Mouse (Mus musculus): Measurements from ENCODE around the gene Ninj2. TPM values are rescaled to one million over a fixed set of nuclear protein-coding genes. Genes with fewer than 3 reads are reported as not detected.

Gene Ninj2
- polyA plus RNA-seq, 1 experiment from 2014 or later: 0.16 TPM

DNA sequence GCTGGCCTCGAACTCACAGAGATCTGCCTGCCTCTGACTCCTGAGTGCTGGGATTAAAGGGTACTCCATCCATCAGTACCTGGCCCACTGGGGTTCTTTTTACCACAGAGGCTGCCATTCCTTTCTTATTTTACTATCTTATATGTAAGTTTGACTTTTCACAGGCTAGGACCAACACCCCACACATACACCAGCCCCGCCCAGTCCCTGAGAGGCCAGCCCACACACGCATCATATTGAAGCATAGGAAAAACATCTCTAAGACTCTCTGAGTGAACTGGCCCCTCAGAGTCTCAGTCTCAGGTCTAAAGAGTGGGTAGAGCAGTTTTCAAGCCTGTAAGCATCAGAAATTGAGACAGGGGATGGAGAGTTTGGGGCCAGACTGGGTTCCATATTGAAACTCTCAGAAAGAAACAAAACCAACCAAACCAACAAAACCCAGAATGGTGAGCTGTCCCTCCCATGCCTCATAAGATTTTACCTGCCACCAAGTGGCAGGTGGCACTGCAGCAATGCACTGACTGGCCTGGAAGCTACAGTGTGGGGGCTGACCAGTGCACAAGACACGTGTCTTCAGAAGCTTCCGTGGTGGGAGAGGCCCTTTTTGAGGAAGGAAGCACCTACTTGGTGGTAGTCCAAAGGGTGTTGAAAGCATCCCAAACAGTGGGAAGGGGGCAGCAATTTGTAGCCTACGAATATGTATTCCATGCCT lies 86.0 kb downstream of the Ninj2 start:
- WGBS: 86% methylated on average over 6 of the region's 6 CpGs
- no peak for ATAC-seq
- Histone ChIP-seq H3K9ac (ENCODE audit: low read depth, low read length) (no peak overlapping the region), H3K4me3 (ENCODE audit: low read length) (no peak overlapping the region), H3K9me3 (ENCODE audit: control insufficient read depth, low read length) (no peaks in the 10 kb centered on the region), H3K4me1 (ENCODE audit: control insufficient read depth, insufficient read depth, low read length) (peaks cover 7% of the 10 kb centered on the region; the same call in 1 of the 2 replicates), H3K36me3 (ENCODE audit: control insufficient read depth, insufficient read depth, low read length) (no peaks in the 10 kb centered on the region), H3K4me2 (ENCODE audit: low read depth, low read length) (no peak overlapping the region), H3K27ac (ENCODE audit: low read length) (no peak overlapping the region), H3K27me3 (replicated peaks; ENCODE audit: control insufficient read depth, insufficient read depth, low read length) (no peaks in the 10 kb centered on the region)

DNA sequence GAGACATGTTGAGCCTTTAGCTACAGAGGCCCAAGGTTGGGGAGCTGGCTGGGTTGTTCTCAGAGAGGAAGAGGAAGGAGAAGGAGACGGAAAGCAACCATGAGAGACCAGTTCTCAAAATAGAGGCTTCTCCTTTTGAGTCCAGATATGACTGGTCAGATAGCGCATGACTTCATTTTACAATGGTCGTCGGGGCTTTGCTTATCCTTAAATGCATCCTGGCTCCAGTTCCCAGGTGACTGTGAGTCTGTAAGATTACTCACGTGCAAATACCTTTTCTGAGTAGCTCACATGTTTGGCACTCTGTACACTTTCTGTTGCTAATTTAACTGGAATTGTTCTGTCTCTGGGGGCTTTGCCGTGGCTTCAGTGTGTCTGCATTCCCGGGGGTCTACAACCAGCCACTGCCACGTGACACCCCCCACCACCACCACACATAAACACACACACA lies 86.6 kb downstream of the Ninj2 start:
- H3K9me3 ChIP-seq (ENCODE audit: control insufficient read depth, low read length): no peaks in the 10 kb centered on the region
- no peak overlapping the region for H3K4me3 ChIP-seq (ENCODE audit: low read length)
- H3K27me3 ChIP-seq (replicated peaks; ENCODE audit: control insufficient read depth, insufficient read depth, low read length): no peaks in the 10 kb centered on the region
- no peaks in the 10 kb centered on the region for H3K36me3 ChIP-seq (ENCODE audit: control insufficient read depth, insufficient read depth, low read length)
- ATAC-seq: no peak
- no peak overlapping the region for H3K9ac ChIP-seq (ENCODE audit: low read depth, low read length)
- peaks cover 1% of the 10 kb centered on the region; the same call in 1 of the 2 replicates for H3K4me1 ChIP-seq (ENCODE audit: control insufficient read depth, insufficient read depth, low read length)
- no peak overlapping the region for H3K27ac ChIP-seq (ENCODE audit: low read length)
- 70% methylated on average over 8 of the region's 8 CpGs for WGBS
- H3K4me2 ChIP-seq (ENCODE audit: low read depth, low read length): no peak overlapping the region

DNA sequence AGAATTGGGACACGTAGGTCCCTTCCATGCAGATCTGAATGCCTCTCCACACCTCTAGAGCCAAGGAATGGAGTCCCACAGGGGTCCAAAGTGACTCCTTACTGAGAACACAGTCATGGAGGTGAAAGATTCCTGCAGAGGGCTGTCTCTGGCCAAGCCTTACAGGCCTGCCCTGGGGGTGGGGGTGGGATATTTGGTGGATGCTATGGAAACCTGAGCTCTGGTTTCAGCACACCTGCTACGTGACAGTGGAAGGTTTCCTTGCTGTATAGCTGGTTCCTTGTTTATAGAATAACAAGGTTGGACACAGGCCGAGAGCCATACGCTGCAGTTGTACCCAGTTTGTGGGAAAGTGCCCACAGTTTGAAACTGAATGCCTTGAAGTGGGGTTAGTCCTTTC lies 87.3 kb downstream of the Ninj2 start:
- no peak overlapping the region for H3K27ac ChIP-seq (ENCODE audit: low read length)
- no peak overlapping the region for H3K4me2 ChIP-seq (ENCODE audit: low read depth, low read length)
- no peaks in the 10 kb centered on the region for H3K4me1 ChIP-seq (ENCODE audit: control insufficient read depth, insufficient read depth, low read length)
- H3K27me3 ChIP-seq (replicated peaks; ENCODE audit: control insufficient read depth, insufficient read depth, low read length): no peaks in the 10 kb centered on the region
- ATAC-seq: no peak
- no peaks in the 10 kb centered on the region for H3K9me3 ChIP-seq (ENCODE audit: control insufficient read depth, low read length)
- WGBS: 78% methylated on average over 4 of the region's 4 CpGs
- H3K4me3 ChIP-seq (ENCODE audit: low read length): no peak overlapping the region
- no peaks in the 10 kb centered on the region for H3K36me3 ChIP-seq (ENCODE audit: control insufficient read depth, insufficient read depth, low read length)
- H3K9ac ChIP-seq (ENCODE audit: low read depth, low read length): no peak overlapping the region

DNA sequence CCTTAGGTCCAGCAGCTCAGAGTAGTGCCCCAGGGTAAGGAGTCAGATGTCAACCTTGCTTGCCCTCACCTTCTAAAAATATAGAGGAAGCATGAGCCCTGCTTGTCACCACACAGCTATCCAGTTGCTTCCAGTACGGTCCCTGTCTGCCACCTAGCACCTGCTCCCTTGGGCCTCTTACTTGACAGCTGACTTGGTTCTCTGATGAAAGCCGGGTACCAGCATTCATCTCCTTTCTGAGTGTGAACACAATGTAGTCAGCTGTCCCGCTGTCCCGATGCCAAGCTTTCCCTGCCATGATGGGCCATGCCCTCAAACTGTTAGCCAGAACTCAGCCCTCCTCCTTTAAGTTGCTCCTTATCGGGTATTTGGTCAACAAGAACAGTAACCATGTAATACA lies 89.0 kb downstream of the Ninj2 start:
- ATAC-seq: no peak
- WGBS: 83% methylated on average over 5 of the region's 5 CpGs

DNA sequence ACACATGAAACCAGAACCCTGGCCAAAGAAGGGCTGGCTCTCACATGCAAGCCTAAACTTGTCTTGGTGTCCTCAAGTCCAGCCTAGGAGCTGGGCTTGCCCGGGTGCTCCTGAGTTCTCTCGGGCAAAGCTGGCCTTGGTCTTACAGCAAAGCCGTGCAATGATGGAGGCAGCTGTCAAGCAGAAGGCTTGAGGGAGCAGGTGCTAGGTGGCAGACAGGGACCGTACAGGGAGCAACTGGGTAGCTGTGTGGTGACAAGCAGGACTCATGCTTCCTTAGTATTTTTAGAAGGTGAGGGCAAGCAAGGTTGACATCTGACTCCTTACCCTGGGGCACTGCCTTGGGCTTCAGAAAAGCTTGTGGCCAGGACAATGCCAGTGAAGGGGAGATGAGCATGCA lies 90.6 kb downstream of the Ninj2 start:
- H3K27ac ChIP-seq (ENCODE audit: low read length): no peak overlapping the region
- no peaks in the 10 kb centered on the region for H3K27me3 ChIP-seq (replicated peaks; ENCODE audit: control insufficient read depth, insufficient read depth, low read length)
- no peaks in the 10 kb centered on the region for H3K9me3 ChIP-seq (ENCODE audit: control insufficient read depth, low read length)
- no peaks in the 10 kb centered on the region; the same call in none of the 2 replicates for H3K4me1 ChIP-seq (ENCODE audit: control insufficient read depth, insufficient read depth, low read length)
- no peaks in the 10 kb centered on the region for H3K36me3 ChIP-seq (ENCODE audit: control insufficient read depth, insufficient read depth, low read length)
- no peak overlapping the region for H3K4me2 ChIP-seq (ENCODE audit: low read depth, low read length)
- WGBS: 90% methylated on average over 4 of the region's 4 CpGs
- H3K4me3 ChIP-seq (ENCODE audit: low read length): no peak overlapping the region
- no peak for ATAC-seq
- H3K9ac ChIP-seq (ENCODE audit: low read depth, low read length): no peak overlapping the region

More for the DNA sequence above, 89.0 kb downstream of the Ninj2 start:
- Histone ChIP-seq H3K4me3 (ENCODE audit: low read length) (no peak overlapping the region), H3K4me2 (ENCODE audit: low read depth, low read length) (no peak overlapping the region), H3K27me3 (replicated peaks; ENCODE audit: control insufficient read depth, insufficient read depth, low read length) (no peaks in the 10 kb centered on the region), H3K27ac (ENCODE audit: low read length) (no peak overlapping the region), H3K9me3 (ENCODE audit: control insufficient read depth, low read length) (no peaks in the 10 kb centered on the region), H3K36me3 (ENCODE audit: control insufficient read depth, insufficient read depth, low read length) (no peaks in the 10 kb centered on the region), H3K9ac (ENCODE audit: low read depth, low read length) (no peak overlapping the region), H3K4me1 (ENCODE audit: control insufficient read depth, insufficient read depth, low read length) (no peaks in the 10 kb centered on the region; the same call in none of the 2 replicates)

DNA sequence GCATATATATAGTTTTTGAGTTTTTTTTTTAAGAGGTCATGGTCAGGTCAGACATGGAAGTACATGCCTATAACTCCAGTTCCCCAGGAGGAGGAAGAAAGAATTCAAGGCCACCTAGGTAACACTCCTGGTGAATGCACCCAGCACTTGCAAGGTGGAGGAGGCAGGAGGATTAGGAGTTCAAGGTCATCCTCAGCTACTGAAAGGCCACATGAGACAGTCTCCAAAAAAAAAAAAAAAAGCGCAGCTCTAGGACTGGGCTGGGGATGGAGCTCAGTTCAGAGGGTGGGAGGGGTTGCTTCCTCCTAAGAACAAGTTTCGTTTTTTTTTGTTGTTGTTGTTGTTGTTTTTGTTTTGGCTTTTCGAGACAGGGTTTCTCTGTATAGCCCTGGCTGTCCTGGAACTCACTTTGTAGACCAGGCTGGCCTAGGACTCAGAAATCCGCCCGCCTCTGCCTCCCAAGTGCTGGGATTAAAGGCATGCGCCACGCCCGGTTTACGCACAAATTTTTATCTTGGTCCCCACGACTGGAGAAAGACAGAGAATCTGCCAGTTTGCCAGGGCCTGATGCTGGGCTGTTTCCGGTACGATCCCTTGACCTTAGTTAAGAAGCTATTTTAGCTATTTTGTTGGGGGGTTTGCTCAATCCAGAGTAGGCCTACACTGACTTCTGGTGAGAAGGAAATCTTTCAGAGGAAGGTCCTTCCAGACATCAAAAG lies 92.0 kb downstream of the Ninj2 start:
- no peak overlapping the region for H3K4me2 ChIP-seq (ENCODE audit: low read depth, low read length)
- H3K9me3 ChIP-seq (ENCODE audit: control insufficient read depth, low read length): no peaks in the 10 kb centered on the region
- no peaks in the 10 kb centered on the region for H3K27me3 ChIP-seq (replicated peaks; ENCODE audit: control insufficient read depth, insufficient read depth, low read length)
- H3K9ac ChIP-seq (ENCODE audit: low read depth, low read length): no peak overlapping the region
- no peaks in the 10 kb centered on the region; the same call in none of the 2 replicates for H3K4me1 ChIP-seq (ENCODE audit: control insufficient read depth, insufficient read depth, low read length)
- H3K36me3 ChIP-seq (ENCODE audit: control insufficient read depth, insufficient read depth, low read length): no peaks in the 10 kb centered on the region
- ATAC-seq: no peak
- WGBS: 90% methylated on average over 12 of the region's 12 CpGs
- no peak overlapping the region for H3K27ac ChIP-seq (ENCODE audit: low read length)
- no peak overlapping the region for H3K4me3 ChIP-seq (ENCODE audit: low read length)

DNA sequence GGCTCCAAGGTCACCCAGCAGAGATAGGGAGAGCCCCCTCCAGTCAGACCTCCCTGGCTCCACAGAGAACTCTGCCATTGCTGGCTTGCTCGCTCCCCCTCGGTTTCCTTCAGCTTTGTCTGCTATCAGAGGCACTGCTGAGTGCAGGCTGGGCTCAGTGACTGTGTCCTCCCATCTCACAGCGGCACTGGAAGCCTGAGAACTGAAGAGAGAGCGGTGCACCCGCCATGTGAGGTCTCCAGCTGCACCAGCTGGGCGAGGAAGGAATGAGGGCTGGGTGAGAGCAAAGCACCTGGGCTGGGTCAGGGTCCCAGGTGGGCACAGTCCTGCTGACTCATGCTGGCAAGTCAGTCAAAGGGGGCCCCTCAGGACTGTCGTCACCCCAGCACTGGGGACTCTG lies 92.6 kb downstream of the Ninj2 start:
- H3K9ac ChIP-seq (ENCODE audit: low read depth, low read length): no peak overlapping the region
- ATAC-seq: no peak
- H3K9me3 ChIP-seq (ENCODE audit: control insufficient read depth, low read length): no peaks in the 10 kb centered on the region
- H3K4me1 ChIP-seq (ENCODE audit: control insufficient read depth, insufficient read depth, low read length): no peaks in the 10 kb centered on the region; the same call in none of the 2 replicates
- no peaks in the 10 kb centered on the region for H3K36me3 ChIP-seq (ENCODE audit: control insufficient read depth, insufficient read depth, low read length)
- H3K27ac ChIP-seq (ENCODE audit: low read length): no peak overlapping the region
- no peaks in the 10 kb centered on the region for H3K27me3 ChIP-seq (replicated peaks; ENCODE audit: control insufficient read depth, insufficient read depth, low read length)
- no peak overlapping the region for H3K4me3 ChIP-seq (ENCODE audit: low read length)
- 61% methylated on average over 7 of the region's 7 CpGs for WGBS
- no peak overlapping the region for H3K4me2 ChIP-seq (ENCODE audit: low read depth, low read length)

DNA sequence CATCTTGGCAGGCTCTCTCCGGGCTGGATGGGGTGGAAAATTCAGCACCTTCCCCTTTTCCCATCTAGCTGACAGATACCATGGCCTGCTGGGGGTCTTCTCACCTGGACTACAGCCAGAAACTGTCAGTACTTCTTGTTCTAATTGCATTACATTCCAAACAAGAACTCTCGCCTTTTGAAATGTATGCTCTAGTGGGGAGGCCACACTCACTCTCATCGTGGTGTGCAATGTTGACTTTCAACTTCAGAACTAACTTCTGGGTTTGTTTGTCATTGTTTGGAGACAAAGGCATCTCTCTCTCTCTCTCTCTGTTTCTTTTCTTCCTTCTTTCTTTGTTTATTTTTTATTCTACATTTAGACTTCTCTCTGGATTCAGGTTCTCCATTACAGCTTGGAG lies 93.4 kb downstream of the Ninj2 start:
- H3K27ac ChIP-seq (ENCODE audit: low read length): no peak overlapping the region
- no peak overlapping the region for H3K4me2 ChIP-seq (ENCODE audit: low read depth, low read length)
- no peaks in the 10 kb centered on the region for H3K9me3 ChIP-seq (ENCODE audit: control insufficient read depth, low read length)
- H3K27me3 ChIP-seq (replicated peaks; ENCODE audit: control insufficient read depth, insufficient read depth, low read length): no peaks in the 10 kb centered on the region
- H3K4me1 ChIP-seq (ENCODE audit: control insufficient read depth, insufficient read depth, low read length): no peaks in the 10 kb centered on the region; the same call in none of the 2 replicates
- 52% methylated on average over 3 of the region's 3 CpGs for WGBS
- H3K9ac ChIP-seq (ENCODE audit: low read depth, low read length): no peak overlapping the region
- no peak for ATAC-seq
- H3K4me3 ChIP-seq (ENCODE audit: low read length): no peak overlapping the region
- no peaks in the 10 kb centered on the region for H3K36me3 ChIP-seq (ENCODE audit: control insufficient read depth, insufficient read depth, low read length)

DNA sequence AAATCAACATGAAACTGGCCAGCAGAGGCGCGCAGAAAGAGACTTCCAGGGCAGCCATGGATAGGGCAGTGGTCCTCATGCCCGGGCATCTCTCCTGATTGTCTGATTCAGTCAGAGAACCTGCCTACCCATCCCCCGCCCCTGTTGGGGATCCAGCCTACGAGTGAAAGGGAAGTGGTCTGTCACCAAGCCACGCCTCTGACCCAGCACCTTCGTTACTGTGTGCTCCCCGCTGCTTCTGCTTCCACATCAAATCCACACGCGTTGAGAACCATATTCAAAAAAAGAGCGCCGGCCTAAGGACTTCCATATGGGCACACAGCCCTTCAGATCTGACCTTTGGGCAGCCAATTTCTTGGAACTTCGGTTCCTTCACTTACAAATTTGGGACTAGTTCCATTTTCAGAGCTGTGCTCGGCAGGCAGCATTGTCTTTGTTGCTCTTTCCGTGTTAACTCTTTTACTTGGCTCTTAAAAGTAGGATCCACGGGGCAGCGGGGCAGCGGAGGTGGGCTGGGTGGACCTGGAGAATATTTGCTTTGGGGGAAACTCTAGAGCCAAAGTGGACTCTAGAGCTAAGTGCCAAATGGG lies 94.5 kb downstream of the Ninj2 start:
- peaks cover 5% of the 10 kb centered on the region for H3K4me1 ChIP-seq (ENCODE audit: control insufficient read depth, insufficient read depth, low read length)
- no peaks in the 10 kb centered on the region for H3K9me3 ChIP-seq (ENCODE audit: control insufficient read depth, low read length)
- H3K36me3 ChIP-seq (ENCODE audit: control insufficient read depth, insufficient read depth, low read length): no peaks in the 10 kb centered on the region
- no peak overlapping the region for H3K27ac ChIP-seq (ENCODE audit: low read length)
- peak overlapping the region; percentile 32 for H3K4me2 ChIP-seq (ENCODE audit: low read depth, low read length)
- H3K27me3 ChIP-seq (replicated peaks; ENCODE audit: control insufficient read depth, insufficient read depth, low read length): no peaks in the 10 kb centered on the region
- ATAC-seq: no peak
- WGBS: 29% methylated on average over 18 of the region's 18 CpGs
- no peak overlapping the region for H3K4me3 ChIP-seq (ENCODE audit: low read length)
- H3K9ac ChIP-seq (ENCODE audit: low read depth, low read length): no peak overlapping the region
